In genomic region chr8:126659691-126660657, GRCm38 (mm10) we compare ENCODE assay signal across 9 mouse cellular contexts.
DNase-seq lines count a peak whose midpoint lies in the region; ATAC-seq and TF ChIP-seq lines count a peak whose summit lies in the region.
"Had no signal": no experiment of that assay in that cellular context is flagged by ENCODE, and none has a peak within 500 bp of the region (broad histone marks: within the 10 kb centered on the region; RNA-seq: fewer than 3 reads in every experiment).

No protein-coding gene starts in this region.

- ATAC-seq in heart, postnatal 0 days (ENCODE audit: insufficient read depth, low read depth): peak; percentile 46
- ATAC-seq in limb, embryonic 14.5 days (ENCODE audit: low FRiP score, low read depth): no peak
- ATAC-seq in neural tube, embryonic 12.5 days (ENCODE audit: low FRiP score, low read depth): peak; percentile 15; the same call in 1 of the 2 replicates
- ATAC-seq in activated CD4-positive, CD25-positive, alpha-beta regulatory T cell, adult 4 months: no peak

- TF ChIP-seq CTCF in cortical plate, adult 2 months (IDR thresholded peaks at IDR 0.05; ENCODE audit: extremely low read depth, insufficient read depth, low read length): no peak
- no peak for TF ChIP-seq CTCF in heart, postnatal 0 days (IDR thresholded peaks at IDR 0.05; ENCODE audit: low read depth)

- no peak for TF ChIP-seq POLR2A in cortical plate, adult 2 months (IDR thresholded peaks at IDR 0.05; ENCODE audit: extremely low read depth, insufficient read depth, low read length)
- TF ChIP-seq POLR2A in limb, embryonic 14.5 days (IDR thresholded peaks at IDR 0.05; ENCODE audit: borderline replicate concordance, extremely low read depth, insufficient read depth, insufficient read length): no peak

- H3K27me3 ChIP-seq in heart, postnatal 0 days (ENCODE audit: control insufficient read depth, insufficient read depth, low read length): no peaks in the 10 kb centered on the region
- no peaks in the 10 kb centered on the region for H3K27me3 ChIP-seq in limb, embryonic 14.5 days (ENCODE audit: control insufficient read depth, insufficient read depth, low read length)
- H3K27me3 ChIP-seq in neural tube, embryonic 12.5 days (replicated peaks): no peaks in the 10 kb centered on the region
- H3K27me3 ChIP-seq: CH12.LX had no signal

- peak overlapping the region; percentile 8; the same call in 1 of the 2 replicates for H3K27ac ChIP-seq in cortical plate, adult 2 months (ENCODE audit: insufficient read depth, low read length)
- H3K27ac ChIP-seq in heart, postnatal 0 days (ENCODE audit: low read depth): peak overlapping the region; percentile 86
- H3K27ac ChIP-seq in limb, embryonic 14.5 days (replicated peaks; ENCODE audit: low read depth, low read length): peak overlapping the region; percentile 71
- peak overlapping the region; percentile 80 for H3K27ac ChIP-seq in neural tube, embryonic 12.5 days

- peak overlapping the region; percentile 60; the same call in 1 of the 2 replicates for H3K9ac ChIP-seq in heart, postnatal 0 days (replicated peaks; ENCODE audit: low read depth, low read length)
- H3K9ac ChIP-seq in limb, embryonic 14.5 days (ENCODE audit: low read depth, low read length, severe bottlenecking): 0 out of 2 replicates have a peak overlapping the region, but pooled peaks have one; percentile 1
- H3K9ac ChIP-seq in neural tube, embryonic 12.5 days: 0 out of 2 replicates have a peak overlapping the region, but pooled peaks have one; percentile 40

- H3K4me2 ChIP-seq in heart, postnatal 0 days (ENCODE audit: low read depth, low read length): peak overlapping the region; percentile 40
- peak overlapping the region; percentile 30; the same call in 1 of the 2 replicates for H3K4me2 ChIP-seq in limb, embryonic 14.5 days (replicated peaks; ENCODE audit: low read depth, low read length, severe bottlenecking)
- H3K4me2 ChIP-seq in neural tube, embryonic 12.5 days (replicated peaks): peak overlapping the region; percentile 44

- H3K9me3 ChIP-seq in heart, postnatal 0 days (replicated peaks; ENCODE audit: control insufficient read depth, low read length): no peaks in the 10 kb centered on the region
- no peaks in the 10 kb centered on the region for H3K9me3 ChIP-seq in limb, embryonic 14.5 days (ENCODE audit: control insufficient read depth, low read length)
- no peaks in the 10 kb centered on the region for H3K9me3 ChIP-seq in neural tube, embryonic 12.5 days

- H3K36me3 ChIP-seq in heart, postnatal 0 days (replicated peaks; ENCODE audit: control insufficient read depth, insufficient read depth, low read length): no peaks in the 10 kb centered on the region
- no peaks in the 10 kb centered on the region for H3K36me3 ChIP-seq in limb, embryonic 14.5 days (ENCODE audit: control insufficient read depth, insufficient read depth, low read length)
- H3K36me3 ChIP-seq in neural tube, embryonic 12.5 days: no peaks in the 10 kb centered on the region

- WGBS in heart, postnatal 0 days: 28% methylated on average over 12 of the region's 12 CpGs
- WGBS in limb, embryonic 14.5 days: 28% methylated on average over 12 of the region's 12 CpGs
- WGBS in neural tube, embryonic 12.5 days: 58% methylated on average over 12 of the region's 12 CpGs

- H3K4me1 ChIP-seq in cortical plate, adult 2 months (ENCODE audit: control insufficient read depth, insufficient read depth, low read length): peaks cover 26% of the 10 kb centered on the region
- H3K4me1 ChIP-seq in heart, postnatal 0 days (ENCODE audit: control insufficient read depth, insufficient read depth): peaks cover 44% of the 10 kb centered on the region
- H3K4me1 ChIP-seq in limb, embryonic 14.5 days (ENCODE audit: control insufficient read depth, insufficient read depth, low read length): peaks cover 59% of the 10 kb centered on the region
- H3K4me1 ChIP-seq in neural tube, embryonic 12.5 days: peaks cover 56% of the 10 kb centered on the region

- DNase-seq in adrenal gland, adult 8-10 months: peak; percentile 35
- DNase-seq in adrenal gland, postnatal 25 days: no peak
- peak; percentile 79 for DNase-seq in heart, postnatal 0 days (ENCODE audit: low spot score)
- DNase-seq in limb, embryonic 14.5 days (ENCODE audit: low spot score): no peak
- DNase-seq in gastrocnemius, postnatal 25 days: no peak

- H3K4me3 ChIP-seq in cortical plate, adult 2 months (ENCODE audit: insufficient read depth, low read length): no peak overlapping the region
- H3K4me3 ChIP-seq in heart, postnatal 0 days (ENCODE audit: low read depth, low read length): no peak overlapping the region
- H3K4me3 ChIP-seq in limb, embryonic 14.5 days (replicated peaks; ENCODE audit: low read length): no peak overlapping the region
- H3K4me3 ChIP-seq in neural tube, embryonic 12.5 days: no peak overlapping the region

- 0 out of 2 replicates have a peak, but pooled peaks have one; percentile 42 for TF ChIP-seq EP300 in heart, postnatal 0 days (IDR thresholded peaks at IDR 0.05; ENCODE audit: low read depth)

Comparison
In these comparisons a context has a peak if more than half of its experiments do, and no peak if none do; other contexts are left out.
1. DNase-seq: peak in adrenal gland, adult 8-10 months (single experiment) and heart, postnatal 0 days (single experiment); none in adrenal gland, postnatal 25 days (single experiment), limb, embryonic 14.5 days (single experiment) and gastrocnemius, postnatal 25 days (single experiment).
2. H3K27ac ChIP-seq: peak in every context shown above with its lines; median percentile 86 in heart, postnatal 0 days; 80 in neural tube, embryonic 12.5 days; 71 in limb, embryonic 14.5 days; 8 in cortical plate, adult 2 months.
3. ATAC-seq: peak in heart, postnatal 0 days (single experiment) and neural tube, embryonic 12.5 days (single experiment); none in limb, embryonic 14.5 days (single experiment) and activated CD4-positive, CD25-positive, alpha-beta regulatory T cell, adult 4 months (single experiment).
4. H3K9ac ChIP-seq: peak in every context shown above with its lines; median percentile 60 in heart, postnatal 0 days; 40 in neural tube, embryonic 12.5 days; 1 in limb, embryonic 14.5 days.
5. Peak in every context shown above with its lines, with median percentiles within 50 percentile points of each other: H3K4me2 ChIP-seq.